Mouse (Mus musculus) cerebellum, postnatal 36 days (tissue): ENCODE data around the gene Ankrd40.

Experiments used
- DNase-seq, 2 experiments: peaks; one replicate each; pipeline ENCODE4 v3.0.0; 2021 to 2022; ENCODE audit warnings: mixed read lengths in 2 of 2

Gene Ankrd40

DNA sequence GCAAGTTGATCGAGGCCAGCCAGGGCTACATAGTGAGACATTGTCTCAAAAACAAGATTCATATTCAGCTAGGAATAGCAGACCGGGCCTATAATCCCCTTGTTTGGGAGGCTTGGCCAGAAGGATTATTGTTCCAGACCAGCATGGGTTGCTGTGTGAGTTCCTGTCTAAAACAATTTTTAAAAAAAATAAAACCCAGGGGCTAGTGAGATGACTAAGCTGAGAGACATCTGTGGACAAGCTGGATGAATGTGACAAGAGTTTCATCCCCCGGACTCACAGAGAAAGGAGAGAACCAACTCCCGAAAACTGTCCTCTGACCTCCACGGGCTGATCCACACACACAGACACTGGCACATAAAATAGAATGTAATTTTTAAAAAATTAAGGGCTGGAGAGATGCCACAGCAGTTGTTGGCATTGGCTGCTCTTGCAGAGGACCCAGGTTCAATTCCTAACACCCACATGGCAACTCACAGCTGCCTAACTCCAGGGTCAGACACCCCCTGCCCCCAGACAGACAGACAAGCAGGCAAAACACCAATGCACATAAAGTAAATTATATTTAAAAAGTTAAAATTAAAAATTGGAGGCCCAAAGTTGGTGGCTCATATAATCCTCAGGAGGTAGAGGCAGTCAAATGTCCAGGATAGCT lies 4.4 kb upstream of the Ankrd40 start:
- DNase-seq, result no peak

DNA sequence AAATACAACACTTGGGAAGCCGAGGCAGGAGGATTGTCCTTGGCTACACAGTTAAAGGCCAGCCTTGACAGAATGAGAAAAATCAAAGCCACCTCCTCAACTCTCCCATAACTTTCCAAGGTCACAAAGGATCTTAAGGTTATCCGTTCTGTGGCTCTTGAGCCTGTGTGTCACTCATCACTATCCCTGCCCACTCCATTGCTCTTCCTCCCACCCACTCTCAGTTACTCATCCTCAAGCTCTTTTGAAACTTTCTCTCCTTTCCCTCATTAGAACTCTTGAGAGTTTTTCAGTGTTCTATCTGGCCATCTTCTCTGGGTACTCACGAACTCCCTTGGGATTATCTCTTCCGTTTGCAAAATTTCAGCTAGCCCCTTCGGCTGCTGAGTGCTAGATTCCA lies 3.2 kb upstream of the Ankrd40 start:
- no peak for DNase-seq

DNA sequence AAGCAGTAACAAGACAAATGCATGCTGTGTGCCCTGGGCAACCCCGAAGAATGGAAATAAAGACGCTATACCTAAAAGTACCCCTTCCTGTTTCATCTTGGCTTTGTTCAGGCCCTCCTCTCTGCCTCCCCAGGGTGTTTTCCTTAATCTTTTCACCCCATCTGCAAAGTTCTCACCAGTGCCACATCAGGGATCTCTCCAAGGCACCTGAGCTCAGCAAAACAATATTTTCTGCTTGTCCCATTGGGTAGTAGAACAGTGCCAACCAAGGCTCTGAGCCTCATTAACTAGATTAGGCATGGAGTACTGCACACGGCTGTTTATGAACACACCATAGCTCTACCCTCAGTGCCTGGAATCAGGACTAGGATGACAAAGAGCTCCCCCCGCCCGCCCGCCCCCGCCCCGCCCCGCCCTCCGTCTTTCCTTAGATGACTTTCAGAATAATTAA lies 815 bp upstream of the Ankrd40 start:
- peak; percentile 55 to 71 for DNase-seq

DNA sequence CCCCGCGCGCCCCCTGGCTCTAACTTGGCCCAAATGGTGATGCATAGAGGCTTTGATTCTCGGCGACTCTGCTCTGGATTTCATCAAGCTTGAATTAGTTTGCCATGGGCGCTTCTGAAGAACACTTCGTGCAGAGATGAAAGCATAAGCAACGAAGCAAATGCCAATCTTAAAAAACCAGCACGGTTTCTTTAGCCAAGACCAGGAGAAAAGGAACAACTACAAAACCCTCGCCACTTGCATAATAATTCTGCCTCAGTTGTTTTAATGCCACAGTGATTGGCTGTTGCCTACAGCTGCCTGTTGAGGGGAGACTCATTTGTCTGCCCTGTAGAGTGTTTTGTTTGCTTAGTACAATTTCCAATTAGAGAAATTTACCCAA lies 834 bp downstream of the Ankrd40 start:
- no peak for DNase-seq

DNA sequence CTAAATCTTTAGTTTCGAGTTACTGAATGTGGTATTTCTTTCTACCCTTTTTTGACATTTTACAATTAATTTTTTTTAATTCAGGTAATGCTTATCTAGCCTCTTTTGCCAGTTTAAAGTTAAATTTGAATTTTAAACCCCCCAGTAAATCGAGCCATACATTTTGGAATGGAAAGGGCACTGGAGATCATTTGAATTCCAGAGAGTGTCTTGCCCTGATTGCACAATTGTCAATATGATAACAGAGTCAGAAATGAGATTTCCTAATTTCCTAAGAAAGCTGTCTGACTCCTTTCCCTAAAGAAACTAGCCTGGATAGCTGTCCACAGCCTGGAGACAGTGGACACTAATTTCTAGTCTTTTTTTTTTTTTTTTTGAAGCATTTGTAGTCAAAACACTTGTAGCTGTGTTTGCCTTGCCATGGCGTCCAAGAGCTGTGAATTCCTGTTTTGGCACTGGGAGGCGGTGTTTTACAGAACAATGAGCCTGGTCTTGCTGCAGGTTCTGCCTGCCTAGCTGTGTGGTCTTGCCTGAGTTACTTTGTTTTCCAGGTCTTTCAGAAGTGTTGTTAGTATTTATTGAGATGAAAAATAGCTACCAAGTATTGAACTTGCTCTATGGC lies 1.6 kb downstream of the Ankrd40 start:
- DNase-seq, result peak; percentile 68 to 70

DNA sequence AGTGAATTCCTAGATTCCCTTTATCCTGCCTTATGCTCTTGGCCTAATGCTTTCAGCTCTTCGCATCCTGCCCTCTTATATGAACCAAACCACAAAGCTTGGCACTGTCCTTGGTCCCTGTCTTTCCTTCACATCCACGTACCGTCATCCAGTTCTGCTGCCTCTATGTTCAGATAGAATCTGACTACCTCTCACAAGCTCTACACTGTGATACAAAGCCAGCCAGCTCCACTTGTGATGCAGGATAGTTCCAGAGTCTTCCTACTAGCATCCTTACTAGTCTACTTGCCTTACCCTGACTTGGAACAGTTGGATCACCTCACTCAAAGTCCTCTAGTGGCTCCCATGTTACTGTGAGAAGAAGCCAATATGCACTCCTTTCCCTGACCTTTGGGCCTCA lies 2.4 kb downstream of the Ankrd40 start:
- DNase-seq, result no peak

DNA sequence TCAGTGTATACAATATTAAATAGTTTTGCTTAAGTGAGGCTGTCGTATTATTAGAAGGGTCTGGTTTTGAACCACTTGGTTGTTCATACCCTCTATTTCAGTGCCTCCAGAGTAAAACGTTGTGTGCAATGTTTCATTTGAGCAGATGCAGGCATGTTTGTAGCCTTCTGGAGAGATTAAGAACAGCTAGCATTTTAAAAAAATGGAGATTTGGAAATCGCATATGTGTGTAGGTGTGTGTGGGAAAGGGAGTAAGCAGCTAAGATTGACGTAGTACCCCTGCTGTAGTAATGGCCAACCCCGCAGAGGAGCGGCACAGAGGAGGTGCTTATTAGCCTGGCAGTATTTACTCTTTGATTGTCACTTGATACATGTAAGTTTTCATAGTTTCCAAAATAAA lies 4.9 kb downstream of the Ankrd40 start:
- no peak for DNase-seq

DNA sequence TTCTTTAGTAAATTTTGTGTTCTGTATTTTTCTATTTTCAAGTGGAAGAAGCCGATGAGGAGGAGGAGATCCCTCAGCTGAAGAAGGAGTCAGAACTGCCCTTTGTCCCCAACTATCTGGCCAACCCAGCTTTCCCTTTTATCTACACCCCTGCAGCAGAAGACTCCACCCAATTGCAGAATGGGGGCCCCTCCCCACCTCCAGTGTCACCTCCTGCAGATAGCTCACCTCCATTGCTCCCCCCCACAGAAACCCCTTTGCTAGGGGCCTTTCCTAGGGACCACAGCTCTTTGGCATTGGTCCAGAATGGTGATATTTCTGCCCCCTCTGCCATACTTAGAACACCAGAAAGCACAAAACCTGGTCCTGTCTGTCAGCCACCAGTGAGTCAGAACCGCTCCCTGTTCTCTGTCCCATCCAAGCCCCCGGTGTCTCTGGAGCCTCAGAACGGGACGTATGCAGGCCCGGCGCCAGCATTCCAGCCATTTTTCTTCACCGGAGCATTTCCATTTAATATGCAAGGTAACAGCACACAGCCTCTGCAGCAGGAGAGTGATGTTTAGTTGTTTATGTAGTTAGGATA lies 6.7 kb downstream of the Ankrd40 start:
- DNase-seq, result no peak

DNA sequence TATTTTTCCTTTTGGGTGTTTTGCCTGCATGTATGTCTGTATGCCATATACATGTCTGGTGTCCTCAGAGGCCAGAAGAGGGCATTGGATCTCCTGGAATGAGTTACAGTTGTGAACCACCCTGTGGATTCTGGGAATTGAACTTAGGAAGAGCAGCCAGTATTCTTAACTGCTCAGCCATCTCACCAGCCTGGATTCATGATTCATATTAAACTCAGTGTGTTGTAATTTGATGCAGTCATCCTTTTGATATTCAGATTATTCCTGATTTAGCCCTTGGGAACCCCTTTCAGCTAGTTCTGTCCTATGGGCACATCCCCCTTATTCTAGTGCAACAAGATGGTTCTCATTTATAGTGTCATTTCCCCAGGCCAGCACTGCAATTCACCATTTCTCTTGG lies 8.8 kb downstream of the Ankrd40 start:
- DNase-seq, result no peak

DNA sequence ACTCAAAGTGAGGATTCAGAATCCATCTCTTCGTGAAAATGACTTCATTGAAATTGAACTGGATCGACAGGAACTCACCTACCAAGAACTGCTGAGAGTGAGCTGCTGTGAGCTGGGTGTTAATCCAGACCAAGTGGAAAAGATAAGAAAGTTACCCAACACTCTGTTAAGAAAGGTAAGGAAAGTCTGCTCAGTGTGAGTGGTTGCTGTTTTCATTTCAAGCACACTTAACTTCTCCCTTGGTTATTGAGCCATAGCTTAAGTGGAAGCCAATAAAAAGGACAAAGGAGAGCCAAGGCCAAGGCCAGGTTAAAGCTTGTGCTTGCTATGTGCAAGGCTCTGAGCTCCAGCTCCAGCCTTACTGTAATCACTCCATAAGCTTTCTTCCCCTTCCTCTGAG lies 10.5 kb downstream of the Ankrd40 start:
- no peak for DNase-seq

DNA sequence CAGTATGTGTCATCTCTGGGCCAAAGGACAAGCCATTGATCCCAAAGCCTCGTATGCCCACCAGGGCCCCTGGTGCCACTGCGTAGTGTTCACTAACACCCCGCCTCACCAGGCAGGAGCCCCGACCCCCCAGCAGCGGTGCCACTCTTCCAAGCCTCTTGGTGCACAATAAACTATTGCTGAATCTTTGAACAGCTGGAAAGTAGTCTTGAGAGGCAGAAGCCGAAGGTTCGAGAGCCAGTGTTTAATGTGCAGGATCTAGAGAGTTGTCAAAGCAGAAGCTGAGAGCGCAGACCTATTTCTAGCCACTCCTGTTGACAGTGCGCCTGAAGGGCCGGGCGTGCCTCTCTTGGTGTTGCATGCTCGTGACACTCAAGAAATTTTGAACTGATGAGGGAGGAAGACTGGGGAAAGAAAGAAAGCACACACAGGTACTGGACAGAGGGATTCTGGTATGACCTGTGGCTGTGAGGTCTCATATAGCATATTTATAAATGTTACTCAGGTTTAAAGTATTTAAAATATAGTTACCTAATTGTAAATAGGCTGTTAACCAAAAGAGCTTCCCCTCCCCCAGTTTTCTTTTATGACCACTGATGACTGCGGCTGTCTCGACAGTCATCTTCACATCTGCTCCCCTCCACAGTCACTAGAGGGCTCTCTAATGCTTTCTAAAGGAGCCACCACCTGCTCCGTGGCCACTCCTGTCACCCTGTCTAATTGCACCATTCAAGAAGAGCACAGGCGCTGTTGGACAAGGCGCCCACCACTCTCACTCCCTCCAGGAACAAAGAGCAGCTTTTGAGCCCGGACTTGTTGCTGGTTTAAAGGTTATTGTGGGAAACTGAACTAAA lies 12.2 kb downstream of the Ankrd40 start:
- peak; percentile 59 to 71 for DNase-seq

DNA sequence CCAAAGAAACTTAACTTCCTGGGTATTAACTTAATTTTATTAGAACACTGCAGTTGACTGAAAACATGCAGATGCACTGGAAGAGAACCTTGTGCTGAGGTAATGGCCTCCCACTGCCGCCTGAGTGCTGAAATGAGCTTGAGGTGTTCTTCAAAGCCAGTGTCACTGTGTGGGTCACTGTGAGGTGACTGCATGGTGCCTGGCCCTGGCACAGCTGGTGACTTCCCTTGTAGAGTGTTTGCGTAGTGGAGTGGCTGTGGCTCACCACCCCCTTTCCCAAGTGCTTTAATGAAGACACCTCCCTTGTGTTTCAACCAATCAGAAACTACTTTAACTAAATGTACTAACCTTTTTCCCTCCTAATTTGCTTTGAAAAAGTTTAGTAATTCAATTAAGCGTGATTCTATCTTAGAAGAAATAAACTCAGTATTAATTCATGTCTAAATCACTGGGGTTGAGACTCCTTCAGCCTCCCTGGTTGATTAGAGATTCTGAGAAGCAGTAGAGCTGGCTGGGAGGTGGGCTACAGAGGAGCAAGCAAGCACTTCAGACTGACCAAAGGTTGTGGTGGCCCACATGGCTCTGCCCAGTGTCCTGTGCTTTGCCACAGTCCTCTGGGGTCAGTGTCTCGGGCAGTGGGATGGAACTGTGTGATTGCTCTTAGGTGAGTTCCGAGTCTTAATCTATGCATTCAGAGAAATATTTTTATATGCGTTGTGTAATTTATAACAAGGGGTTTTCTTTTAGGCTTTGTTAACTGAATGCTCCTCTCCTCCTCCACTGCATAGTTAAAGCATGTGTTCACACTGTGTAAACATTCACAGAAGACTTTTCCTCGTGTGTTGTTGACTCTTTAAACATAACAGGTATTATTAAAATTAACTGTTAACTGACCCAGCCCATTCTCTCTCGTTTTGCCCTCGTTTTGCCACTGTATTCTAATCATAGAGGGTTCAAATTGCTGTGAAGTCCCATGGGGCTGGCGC lies 13.4 kb downstream of the Ankrd40 start:
- no peak for DNase-seq

DNA sequence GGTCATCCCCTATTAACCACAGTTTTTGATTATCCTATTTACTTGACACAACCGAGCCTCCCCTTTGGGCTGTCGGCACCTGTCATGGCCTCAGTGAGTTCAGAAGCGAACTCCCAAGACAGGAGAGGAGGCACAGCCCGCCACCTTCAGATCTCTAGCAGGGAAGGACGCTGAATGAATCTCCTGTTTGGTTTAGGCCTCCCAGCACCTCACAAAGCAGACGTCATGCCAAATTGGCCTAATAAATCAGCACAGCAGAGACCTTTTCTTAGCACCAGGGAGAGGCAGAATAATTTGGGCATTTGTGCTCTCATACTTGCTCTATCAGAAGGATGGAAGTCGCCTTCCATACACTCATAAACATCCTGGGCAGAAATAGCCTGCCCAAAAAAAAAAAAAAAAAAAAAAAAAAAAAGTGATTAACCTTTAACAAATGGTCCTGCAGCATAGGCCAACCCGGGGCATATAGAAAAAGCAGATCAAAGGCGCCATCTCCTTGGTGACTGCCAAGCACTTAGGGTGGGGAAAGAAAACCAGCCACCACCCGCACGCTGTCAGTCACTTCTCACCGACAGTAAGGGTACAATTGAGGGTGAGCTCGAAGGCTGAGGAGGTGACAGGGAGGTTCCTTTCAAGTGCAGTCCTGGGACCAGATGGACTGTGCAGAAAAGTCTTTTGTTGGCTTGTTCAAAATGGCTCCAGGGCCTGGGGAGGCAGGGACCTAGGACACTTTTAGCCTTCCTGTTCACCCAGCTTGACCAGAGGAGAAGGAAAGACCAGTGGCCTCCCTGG lies 14.5 kb downstream of the Ankrd40 start:
- DNase-seq, result no peak

DNA sequence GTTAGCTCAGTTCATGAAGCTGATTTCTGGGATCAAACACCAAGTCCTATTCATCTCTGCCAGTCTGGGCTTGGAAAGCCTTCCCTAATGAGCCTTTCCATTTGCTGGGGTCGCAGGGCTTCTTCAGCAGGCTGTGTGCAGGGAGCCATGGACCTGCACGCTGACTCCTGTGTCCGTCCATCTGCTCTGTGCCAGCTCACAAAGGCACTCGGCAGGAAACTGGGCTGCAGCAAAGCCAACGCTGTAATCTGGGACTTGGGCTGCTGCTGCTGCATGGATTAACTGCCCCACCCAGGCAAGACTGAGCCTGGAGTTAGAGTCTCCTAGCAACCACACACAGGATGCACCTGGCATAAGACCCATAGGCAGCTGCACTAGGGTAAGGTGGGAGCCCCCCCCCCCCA lies 16.2 kb downstream of the Ankrd40 start:
- peak; percentile 27 to 37 for DNase-seq

DNA sequence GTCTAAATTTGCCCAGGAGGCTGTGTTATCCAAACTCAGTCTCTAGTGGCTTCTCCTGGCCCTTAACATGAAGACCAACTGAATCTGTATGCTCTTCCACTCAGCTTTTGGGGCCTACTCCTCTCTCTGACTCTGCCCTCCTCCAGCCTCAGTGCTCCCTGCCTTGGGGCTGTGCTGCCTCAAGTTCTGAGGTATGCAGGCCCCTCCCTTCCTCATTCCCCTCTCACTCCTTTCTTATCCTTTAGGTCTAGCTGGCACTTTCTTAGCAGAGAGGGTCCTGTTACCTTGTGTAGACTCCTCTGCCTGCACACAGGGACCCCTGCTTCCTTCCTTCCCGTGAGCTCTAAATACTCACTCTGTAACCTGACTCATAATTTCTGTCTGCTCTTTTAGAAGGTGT lies 16.7 kb downstream of the Ankrd40 start:
- no peak for DNase-seq

DNA sequence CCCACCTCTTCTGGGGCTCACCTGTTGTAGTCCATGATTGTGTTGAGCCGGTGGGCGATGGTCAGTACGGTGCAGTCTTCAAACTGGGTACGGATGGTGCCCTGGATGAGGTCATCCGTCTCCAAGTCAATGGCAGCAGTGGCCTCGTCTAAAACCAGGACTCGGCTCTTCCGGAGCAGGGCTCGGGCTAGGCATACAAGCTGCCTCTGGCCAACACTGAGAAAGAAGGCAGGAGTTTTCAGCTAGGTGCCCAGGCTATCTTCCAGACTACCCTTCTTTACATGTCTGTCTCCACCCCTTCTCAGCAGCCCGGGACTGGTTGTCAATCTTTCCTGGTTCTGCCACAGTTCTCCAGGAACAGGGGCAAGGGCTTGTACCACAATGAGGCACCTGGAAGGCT lies 18.1 kb downstream of the Ankrd40 start:
- DNase-seq, result no peak

DNA sequence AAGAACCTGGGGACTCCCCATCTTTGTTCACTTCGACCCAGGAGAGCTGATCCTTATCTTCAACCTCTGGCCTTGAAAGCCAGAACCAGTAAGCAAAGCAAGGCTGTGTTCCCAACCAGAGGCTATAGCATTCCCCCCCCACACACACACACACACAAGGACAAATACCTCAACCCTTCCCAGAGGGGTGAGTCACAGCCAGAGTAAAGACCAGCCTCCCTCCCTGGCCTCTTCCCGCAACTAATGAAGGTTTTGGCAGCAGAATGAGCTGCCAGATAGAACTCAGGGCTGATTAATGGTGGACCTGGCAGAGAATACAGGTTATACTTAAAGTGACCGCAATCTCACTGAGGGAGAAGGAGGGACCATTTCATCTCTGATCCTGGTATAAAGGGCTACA lies 18.8 kb downstream of the Ankrd40 start:
- DNase-seq, result no peak

DNA sequence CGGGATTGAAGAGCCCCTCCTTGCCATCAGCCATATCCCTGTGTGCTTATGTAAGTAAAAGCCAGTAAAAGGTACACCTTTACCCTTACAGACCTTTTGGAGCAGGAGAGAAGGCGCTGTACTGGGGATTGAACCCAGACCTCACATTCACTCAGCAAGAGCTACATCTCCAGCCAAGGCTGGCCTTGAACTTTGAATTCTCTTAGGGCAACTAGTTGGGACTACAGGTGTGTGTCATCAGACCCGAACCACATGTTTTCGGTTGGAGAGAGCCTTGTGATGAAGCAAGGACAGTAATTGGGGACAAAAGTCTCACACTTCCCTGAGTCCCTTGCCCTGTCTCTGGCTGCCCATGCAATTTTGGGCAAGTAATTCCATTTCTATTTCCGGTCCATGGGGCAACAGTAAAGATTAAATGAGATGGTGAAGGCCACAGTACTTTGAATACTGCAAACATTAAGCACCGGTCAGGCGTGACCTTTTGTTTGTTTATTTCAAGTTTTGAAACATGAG lies 19.3 kb downstream of the Ankrd40 start:
- DNase-seq, result no peak

DNA sequence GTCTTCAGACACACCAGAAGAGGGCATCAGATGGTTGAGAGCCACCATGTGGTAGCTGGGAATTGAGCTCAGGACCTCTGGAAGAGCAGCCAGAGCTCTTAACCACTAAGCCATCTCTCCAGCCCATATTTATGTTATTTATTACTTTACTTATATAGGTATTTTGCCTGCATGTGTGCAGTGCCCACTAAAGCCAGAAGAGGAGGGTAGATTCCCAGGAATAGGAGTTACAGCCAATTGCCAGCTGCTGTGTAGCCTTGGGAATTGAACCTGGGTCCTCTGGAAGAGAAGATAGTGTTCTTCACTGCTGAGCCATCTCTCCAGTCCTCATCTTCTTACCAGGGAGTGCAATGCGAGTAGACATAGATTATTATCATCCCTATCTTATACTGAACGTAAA lies 22.0 kb downstream of the Ankrd40 start:
- no peak for DNase-seq

DNA sequence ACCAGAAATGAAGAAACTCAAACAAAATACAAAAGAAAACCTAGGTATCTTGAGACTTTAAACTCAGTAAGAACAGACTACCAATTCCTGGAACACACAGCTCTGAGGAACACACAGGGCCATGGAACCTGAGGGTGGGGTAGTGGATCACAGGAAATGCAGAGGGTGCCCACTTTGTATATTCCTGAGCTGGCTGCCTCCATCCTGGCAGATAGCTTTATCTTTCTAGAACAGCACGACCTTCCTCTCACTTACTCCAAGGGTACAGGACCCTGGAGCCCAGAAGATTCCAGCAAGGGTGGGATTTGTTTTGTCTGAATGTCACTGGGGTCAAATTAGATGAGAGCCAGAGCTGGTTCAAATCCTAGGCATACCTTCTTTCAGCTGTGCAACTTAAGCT lies 22.5 kb downstream of the Ankrd40 start:
- no peak for DNase-seq

DNA sequence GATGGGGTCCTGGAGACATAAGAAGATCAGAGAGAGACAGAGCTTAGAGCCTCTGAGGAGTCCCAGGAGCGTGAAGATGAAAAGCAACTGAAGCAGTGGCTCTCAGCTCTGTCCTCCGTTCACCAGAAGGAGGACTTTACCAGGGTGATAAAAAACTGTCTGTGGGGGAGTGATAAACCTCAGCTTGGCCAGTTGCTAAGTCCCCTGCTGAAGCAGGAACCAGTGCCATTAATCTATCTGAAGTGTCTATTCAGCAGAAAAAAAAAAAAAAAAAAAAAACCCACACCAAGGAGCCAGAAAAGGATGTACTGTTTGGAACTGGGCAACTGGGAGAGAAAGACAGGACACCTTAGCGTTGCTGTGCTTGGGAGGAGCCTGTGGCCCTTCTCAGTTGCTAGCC lies 23.3 kb downstream of the Ankrd40 start:
- no peak for DNase-seq
